Mouse (Mus musculus) cerebellum, adult 2 months (tissue): ENCODE data around the gene Ccnq.

Source experiments
- CTCF ChIP-seq: fragments of 200-500 bp; IDR thresholded peaks from 2 replicates; pipeline ENCODE4 v1.5.1; 2011; ENCODE audit warnings: low read depth, mild to moderate bottlenecking, control low read depth, low read length, moderate library complexity, borderline replicate concordance; ENCODE audit not compliant: insufficient read depth
- POLR2A ChIP-seq: fragments of 200-500 bp; IDR thresholded peaks from 2 replicates; pipeline ENCODE4 v1.6.1; 2011; ENCODE audit warnings: low read length, control low read depth, borderline replicate concordance; ENCODE audit not compliant: insufficient read depth

- TF ChIP-seq CTCF, result no peak
- TF ChIP-seq POLR2A, result no peak
Measured at GRCm38 (mm10) chr11:78777851-78778680, 26.5 kb upstream of the Ccnq start.
